Mouse (Mus musculus) spleen, postnatal 10 days (tissue): Measurements from ENCODE around the gene Arhgap25.
A peak's percentile ranks its signal among the peaks of the same experiment; 100 is the strongest.
"Not testable (repeated sequence)": the region's sequence is repeated elsewhere in the genome, so short reads cannot be mapped to it uniquely, and the experiment has no call there.

Experiments used
- DNase-seq, 2 experiments: peaks; one replicate each; pipeline ENCODE4 v3.0.0; 2021 to 2022; ENCODE audit warnings: low spot score in 2 of 2

Arhgap25 gene

DNA sequence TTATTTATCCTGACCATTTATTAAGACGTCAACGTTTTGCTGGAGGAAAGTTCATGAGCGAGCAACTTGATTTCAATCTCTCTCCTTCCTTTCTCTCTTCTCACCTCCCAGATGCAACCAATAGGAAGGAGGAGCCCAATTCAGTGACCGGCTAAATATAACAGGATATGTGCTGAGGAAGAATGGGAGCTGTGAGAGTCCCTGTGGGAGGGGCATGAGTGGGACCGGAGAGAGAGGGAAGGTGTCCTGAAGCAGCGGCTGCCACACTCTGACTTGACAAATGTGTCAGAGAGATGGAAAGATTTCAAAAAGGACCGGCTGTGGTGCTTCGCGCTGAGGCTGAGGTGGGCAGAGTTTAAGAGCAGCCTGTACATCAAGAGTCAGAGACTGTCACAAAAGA, 2.6 kb upstream of the Arhgap25 start:
- DNase-seq: peak in 1 of 2 experiments; percentile 5

DNA sequence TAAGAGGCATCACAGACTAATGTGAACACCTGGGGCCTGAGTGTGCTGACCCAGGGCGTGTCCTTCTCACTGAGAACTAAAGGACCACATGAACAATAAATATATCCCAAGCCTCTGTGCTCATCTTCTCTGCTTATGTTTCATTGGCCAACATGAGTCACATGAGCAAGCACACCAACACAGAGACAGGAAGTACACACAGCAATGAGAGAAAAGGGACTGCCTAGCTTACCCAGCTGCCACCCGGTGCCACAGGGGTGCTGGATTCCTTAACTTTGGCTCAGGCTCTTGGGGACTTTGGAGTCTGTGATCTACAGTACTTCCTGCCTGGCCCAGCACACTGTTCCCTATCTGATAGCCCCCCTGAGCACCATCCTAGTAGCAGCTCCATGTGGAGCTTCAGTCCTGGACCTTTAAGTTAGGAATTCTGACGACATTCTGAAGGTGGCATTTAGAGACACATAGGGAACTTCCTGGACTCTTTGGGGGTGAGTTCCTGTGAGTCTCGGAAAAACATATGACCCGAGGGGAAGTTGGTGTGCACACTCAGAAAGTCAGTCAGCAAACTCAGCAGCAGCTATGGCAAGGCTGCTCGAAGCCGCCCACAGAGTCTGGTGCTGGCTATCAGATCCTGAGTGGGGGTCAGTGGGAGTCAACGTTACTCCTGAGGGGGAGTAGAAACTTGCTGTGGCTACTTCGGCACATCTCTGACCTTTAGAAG, 2.0 kb upstream of the Arhgap25 start:
- DNase-seq: peak in 1 of 2 experiments; percentile 43

DNA sequence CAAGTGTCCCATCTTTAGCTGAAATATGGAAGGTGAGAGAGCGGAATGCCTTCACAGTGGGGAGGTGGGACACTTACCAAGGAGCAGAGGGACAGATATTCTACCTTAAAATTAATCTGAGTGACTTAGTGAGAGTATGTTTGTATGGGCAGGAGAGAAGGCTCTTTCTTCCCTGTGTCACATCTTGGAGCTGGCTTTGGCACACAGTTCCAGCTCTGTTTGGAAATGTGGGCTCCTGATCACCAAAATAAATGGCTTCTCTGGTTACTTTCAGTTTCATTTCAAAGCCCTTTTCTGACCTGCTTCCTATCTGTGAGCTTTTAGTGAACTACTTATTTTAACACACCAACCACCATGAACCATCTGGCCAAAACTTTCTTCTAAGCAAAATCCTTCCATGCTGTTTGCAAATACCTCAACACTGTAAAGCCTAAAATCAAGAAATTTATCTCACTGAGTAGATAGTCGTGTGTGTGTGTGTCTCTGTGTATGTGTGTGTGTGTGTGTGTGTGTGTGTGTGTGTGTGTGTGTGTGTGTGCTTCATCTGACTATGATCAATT, 1.5 kb downstream of the Arhgap25 start:
- DNase-seq: no peak

DNA sequence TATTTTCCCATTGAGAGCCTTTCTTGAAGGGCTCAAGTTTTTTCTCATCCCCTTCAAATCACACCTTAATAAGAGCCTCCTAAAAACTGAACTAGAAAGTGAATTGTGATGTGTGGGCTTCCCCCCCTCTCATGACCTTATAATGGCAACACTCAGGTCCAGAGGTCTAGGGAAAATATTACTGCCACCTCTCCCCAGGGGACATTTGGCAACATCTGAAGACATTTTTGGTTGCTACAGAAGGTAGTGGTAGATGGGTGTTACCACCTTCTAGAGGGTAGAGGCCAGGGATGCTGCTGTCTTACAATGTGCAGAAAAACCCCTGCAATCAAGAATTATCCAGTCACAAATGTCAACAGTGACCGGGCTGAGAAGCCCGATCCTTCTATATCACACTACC, 2.7 kb downstream of the Arhgap25 start:
- no peak for DNase-seq

DNA sequence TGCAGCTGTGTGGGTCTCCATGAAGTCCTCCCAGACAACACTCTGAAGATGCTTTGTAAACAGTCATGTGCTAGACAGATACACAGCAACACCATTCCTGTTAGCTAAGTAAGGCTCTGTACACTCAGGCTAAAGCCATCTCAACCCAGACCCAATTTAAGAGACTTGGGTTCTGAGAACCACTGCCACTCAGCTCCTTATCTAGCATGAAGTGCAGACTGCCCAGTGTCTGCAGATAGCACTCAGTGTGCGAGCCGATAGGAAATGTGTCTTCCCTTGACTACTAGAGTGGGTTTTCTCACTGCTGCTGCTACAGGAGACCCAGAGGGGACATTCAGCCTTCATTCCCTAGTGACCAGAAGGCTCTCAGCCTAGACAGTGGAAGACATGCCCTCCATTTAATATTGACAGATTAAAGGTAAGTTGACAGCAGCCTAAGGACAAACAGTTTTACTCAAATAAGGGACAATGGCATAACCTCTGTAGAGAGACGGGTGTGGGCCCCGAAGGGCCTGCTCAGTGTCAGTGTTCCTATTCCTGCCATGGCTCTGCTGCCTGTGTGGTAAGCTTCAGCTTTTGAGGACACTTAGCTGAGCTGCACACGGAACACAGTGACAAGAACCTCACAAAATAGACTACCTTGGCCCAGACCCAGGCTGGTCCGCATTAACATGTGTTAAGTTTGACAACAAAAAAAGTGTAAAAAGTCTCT, 5.1 kb downstream of the Arhgap25 start:
- no peak for DNase-seq

DNA sequence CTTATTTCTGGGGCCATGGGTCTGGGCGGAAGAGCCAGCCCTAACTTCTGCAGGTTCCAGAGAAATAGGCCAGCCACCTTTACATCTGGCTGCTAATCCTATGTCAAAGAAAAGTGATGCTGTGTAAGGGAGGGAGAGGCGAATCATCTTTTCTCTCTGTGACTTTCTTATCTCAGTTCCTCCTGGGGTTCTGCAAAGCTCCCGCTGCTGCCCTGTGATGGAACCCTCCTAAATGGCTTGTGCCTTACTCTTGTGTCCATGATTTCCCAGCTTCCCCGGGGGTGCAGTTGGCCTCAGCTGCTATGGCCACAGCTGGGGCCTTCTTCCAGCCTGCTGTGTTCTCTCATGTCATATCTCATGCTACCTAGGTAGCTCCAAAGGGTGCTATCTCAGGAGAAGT, 5.7 kb downstream of the Arhgap25 start:
- no peak for DNase-seq

DNA sequence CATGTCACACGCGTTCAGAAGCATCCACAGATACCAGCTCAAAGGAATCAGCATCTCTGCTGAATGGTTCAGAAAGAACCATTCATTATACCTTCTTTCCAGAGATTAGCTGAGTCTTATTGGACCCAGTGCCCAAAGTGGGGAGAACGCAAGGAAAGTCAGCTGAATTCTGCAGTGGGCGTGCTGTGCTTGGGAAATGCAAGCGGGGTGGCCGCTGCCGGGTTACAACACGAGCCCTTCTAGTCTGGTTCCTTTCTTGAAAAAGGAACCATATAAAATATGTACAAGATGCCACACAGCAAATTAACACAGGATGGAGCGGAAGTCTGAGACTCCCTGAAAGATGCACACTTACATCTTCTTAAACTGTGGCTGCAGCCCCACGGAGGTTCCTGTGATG, 7.9 kb downstream of the Arhgap25 start:
- DNase-seq: no peak

DNA sequence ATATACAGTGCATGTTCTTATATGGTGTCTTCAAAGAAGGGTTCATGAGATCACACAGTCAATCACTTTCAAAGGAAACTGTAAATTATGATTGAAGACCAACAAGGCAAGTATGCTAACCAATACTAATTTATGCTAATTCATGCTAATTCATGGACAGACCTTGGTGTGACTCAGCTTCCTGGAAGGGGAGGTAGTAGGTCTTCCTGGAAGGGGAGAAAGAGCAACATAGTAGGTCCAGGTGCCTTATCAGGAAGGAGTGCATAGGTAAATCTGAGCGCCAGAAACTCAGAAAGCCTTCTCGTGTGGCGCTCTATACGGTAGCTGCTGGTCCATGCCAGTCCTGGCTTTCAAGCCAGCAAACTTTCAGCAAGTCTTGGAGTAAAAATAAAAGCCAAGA, 8.8 kb downstream of the Arhgap25 start:
- no peak for DNase-seq

DNA sequence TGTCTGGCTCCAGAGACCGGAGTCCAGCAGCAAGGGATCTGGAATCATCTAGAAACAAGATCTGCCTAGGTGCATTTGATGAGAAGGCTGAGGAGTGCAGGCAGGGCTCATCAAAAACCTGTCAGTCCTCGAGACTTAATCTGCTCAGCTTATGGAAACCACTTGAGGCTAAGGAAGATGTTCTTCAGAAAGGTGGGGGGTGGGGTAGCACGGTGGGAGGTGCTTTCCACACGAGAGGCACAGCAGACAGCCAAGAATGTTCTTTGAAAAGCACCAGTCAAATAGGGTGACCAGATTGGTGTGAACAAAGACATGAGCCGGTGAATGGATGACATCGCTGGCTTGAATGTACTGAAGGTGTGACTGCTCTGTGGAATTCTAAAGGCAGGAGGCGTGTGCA, 9.3 kb downstream of the Arhgap25 start:
- DNase-seq: no peak

DNA sequence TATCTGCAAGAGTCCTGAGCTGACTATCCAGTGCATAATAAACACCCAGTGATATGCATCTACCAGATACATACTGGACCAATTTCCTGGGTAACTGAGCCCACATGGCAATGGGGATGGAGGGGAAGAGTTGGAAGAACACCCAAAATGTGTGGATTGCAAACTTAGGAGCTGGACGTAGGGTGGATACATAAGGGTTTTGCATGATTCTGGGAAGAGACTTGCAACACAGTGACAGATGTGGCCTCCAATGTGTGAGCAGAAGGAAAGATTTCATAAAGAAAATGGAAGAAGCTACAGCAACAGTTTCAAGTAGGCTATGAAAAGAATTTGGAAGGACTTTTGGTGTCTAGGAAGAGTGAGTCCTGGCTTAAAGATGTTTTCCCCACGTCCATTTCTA, 10.0 kb downstream of the Arhgap25 start:
- no peak for DNase-seq

DNA sequence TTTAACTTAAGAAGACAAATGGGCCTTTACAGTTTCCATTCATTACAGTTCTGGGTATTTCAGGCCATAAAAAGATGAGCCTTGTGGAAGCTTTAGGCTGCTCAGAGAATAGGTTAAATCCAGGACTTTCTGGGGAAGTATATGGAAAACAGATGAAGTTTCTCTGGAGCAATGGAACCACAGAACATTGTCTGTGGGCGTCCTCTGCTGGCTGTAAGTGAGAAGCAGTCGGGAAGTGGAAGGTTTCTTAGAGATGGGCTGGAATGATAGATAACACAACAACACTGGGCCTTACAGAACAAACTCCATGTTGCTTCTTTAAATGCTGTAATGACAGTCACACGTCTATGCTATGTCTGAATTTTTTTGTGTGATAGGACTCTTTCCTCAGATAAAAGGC, 10.8 kb downstream of the Arhgap25 start:
- DNase-seq: peak in 1 of 2 experiments; percentile 42

DNA sequence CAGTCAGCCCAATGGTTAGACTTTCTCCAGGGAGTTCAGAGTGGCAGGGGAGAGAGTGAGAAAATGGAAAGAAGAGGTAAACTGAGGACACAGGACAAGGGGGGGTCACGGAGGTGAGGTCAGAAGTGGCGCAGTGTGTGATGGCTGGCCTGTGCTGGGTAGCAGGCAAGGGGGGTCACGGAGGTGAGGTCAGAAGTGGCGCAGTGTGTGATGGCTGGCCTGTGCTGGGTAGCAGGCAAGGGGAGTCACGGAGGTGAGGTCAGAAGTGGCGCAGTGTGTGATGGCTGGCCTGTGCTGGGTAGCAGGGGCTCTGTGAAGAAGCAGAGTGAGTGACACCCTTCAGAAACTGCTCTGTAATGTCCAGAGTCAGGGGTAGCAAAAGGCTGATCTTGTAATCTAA, 11.4 kb downstream of the Arhgap25 start:
- DNase-seq: not testable (repeated sequence)

DNA sequence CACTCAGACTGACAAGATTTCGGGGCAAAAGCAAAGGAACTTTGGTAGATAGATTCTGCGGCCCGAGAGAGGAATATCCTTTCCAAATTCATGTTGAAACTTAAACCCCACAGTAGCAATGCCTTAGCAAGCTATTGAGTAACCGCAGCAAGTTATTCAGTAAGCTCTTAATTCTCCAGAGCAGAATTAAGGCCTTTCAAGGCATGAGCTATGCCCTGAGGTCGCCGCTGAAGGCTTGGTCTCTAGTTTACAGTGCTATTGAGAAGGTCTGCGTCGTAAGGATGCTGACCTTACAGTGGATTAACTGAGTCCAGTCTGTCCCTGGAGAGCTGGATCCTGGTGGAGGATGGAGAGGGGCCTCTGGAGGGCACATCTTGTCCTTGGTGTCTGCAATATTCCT, 12.5 kb downstream of the Arhgap25 start:
- DNase-seq: no peak

DNA sequence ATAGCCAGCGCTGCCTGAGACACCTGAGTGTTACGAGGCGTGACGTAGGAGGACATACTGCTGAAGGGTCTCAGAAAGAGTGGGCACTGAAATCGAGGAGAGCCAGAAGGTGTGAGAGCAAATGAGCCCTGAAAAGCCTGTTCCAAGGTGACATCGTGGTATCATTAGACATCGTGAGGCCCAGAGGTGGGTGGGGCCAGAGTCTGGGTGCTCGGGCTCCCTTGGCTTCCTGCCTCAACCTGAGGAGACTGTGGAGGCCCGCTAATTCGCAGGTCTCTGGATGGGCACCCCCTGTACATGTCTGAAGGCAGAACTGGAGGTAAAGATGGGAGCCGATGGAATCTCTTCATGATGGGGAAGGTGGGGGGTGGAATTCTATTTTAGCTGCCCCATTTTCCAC, 13.2 kb downstream of the Arhgap25 start:
- DNase-seq: no peak

DNA sequence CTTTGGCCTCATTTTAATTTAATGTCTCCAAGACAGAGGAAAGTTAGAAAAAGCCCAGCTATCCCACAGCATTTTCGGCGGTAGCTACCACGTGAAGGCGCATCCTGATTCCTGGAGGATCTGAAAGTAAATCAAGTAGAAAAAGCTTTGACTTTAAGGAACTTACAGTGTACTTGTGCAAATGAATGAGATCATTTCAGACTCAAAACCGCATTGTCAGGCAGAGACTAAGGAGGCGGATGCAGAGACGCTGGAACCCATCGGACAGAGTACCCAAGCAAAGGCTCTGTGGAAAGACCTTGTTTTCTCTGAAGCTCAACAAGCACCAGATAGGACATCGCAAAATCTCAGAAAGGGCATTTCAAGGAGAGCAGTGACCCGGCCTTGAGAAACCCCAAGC, 14.4 kb downstream of the Arhgap25 start:
- DNase-seq: no peak

DNA sequence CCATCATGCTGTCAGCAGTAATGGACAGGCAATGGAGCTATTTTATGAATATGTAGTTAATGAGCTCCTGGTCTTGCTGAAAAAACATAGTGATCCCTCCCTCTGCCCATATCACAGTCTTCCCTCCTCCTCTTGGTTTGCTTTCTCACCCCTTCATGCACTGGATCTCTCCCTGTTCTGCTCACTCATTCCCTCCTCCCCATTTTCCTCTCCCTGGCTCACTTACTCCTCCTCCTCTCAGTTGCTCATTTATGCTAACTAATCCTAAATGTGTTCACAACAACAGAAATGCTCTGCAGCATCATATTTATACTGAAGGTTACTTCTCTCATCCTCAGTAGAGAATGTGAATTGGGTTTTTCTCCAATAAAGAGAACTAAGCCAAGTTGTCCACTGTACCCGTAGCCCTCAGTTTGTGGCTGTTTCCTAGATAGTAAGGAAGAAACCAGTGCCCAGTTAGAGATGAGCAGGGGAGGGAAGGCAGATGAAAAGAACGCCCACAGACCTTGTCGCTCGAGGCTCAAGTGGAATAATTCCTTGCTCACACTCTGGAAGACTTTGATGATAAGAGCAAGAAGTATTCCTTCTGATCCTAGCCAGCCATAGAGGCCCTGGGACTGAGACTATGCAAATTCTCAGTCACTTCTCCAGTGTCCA, 15.2 kb downstream of the Arhgap25 start:
- DNase-seq: no peak

DNA sequence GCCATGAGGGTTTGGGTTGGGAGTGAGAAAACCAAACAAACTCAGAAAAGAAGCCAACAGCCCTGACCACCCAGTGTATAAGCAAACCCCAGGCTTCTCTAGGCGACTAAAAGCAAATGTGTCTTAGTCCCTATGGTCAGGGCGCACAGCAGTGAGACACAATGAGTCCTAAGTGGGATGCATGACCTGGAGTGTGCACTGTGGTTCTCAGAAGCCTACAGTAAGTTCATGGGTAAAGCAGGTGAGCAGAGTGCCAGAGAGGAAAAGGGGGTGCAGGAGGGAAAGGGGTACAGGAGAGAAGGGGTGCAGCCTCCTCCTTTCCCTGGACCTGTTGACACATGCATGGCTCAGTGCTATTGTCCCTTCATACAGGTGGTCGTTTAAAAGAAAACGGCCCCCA, 18.7 kb downstream of the Arhgap25 start:
- DNase-seq: no peak

DNA sequence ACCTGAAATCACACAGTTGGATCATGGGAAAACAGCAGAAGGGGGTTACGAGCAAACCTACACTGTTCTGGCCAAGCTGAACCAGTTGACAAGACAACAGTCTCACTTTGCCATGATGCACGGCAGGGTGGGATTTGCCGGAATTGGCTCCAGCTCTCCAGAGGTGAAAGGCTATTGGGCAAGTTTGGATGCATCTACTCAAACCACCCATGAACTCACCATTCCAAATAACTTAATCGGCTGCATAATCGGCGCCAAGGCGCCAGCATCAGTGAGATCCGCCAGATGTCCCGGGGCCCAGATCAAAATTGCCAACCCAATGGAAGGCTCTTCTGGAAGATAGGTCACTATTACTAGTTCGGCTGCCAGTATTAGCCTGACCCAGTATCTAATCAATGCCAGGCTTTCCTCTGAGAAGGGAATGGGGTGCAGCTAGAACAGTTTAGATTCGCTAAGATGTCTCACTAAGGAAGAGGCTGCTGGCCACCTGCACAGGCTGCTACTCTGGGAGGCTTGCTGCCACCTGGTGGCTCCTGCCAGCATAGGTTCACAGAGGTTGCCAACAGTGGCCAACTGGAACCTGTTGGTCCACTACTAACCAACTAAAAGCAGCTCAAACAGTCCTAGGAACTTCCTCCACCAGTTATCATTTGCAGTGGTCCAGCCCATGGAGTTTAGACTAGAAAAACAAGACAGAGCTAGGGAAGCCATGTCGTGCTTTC, 19.9 kb downstream of the Arhgap25 start:
- DNase-seq: peak in 1 of 2 experiments; percentile 84

DNA sequence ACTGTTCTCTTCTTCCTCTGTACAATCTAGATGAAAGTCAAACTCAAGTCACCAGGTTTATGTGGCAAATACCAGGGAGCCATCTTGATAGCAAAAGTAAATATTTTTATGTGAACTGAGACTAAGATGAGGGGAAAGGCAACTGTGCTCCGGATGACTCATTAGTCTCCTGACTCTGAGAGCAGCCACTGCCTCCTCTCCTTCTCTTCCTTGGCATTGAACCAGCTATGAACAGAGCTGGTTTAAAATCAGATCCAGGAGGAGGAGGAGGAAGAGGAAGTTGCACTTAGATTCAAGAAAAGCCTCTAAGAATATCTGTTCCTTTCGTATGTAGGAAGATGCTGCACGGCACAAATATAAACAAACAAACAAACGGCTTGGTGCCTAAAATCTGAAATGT, 22.1 kb downstream of the Arhgap25 start:
- no peak for DNase-seq

DNA sequence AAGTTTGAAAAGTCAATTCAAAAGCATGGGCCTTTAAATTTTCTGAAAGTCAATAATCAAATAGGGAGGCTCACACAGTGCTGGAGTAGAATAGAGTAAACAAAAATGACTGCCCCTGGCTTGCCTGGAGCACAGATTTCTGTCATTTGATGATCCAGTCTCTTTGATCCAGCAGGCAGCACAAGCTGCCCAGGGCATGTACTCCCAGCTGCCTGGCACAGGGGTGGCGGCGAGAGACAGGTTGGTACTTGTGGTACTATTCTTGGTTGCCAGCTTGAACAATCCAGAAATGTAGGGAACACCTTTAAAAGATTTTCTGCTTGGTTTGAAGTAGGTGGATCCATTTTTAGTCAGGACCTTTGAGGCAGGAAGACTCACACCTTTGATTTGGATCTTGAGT, 23.3 kb downstream of the Arhgap25 start:
- no peak for DNase-seq

DNA sequence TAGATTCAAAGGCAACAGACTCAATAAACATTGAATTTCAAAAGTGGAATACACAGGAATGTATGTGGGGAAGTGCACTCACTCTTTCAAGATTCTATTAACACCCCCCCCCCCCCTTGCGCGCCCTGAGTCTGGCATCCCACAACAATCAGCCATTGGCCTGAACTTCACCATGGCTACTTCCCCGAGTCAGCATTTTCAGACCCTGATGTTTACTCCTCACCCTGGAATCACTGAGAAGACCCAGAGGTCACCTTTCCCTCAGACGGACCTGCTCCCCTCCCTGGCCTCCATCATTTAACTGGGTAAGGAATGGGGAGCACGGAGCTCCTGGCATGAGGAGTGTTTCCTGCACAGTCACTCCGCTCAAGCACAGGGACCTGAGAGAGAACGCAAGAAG, 28.2 kb downstream of the Arhgap25 start:
- DNase-seq: no peak

DNA sequence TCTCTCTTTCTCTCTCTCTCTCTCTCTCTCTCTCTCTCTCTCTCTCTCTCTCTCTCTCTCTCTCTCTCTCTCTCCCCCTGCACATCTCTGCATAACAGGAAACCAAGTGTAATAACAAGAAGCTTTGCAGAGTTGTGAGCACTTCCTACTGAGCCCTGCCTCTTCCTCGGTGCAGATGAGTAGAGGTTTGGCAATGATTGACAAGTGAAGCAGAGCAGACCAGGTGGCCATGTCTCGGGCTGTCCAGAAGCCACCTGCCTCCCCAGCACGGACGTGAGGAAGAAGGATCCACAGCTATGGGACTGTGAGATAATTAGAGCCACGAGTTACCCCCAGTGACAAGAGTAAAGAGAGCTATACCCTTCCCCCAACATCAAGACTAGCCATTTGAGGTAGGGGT, 29.1 kb downstream of the Arhgap25 start:
- DNase-seq: peak in 1 of 2 experiments; percentile 45
